Mouse (Mus musculus) small intestine, adult 2 months (tissue): ENCODE measurements around the gene Mkrn1.

Source experiments
- CTCF ChIP-seq: fragments of 200-500 bp; IDR thresholded peaks from 2 replicates; pipeline ENCODE4 v1.5.1; 2012; ENCODE audit warnings: low read depth, mild to moderate bottlenecking, control low read depth, inconsistent platforms, low read length, moderate library complexity, mixed read lengths; ENCODE audit not compliant: insufficient replicate concordance, insufficient read length; ENCODE audit errors: extremely low read depth
- POLR2A ChIP-seq: fragments of 200-500 bp; IDR thresholded peaks from 2 replicates; pipeline ENCODE4 v1.6.1; 2012; ENCODE audit warnings: low read depth, mild to moderate bottlenecking, control low read depth, inconsistent platforms, low read length, moderate library complexity

- no peak for TF ChIP-seq CTCF
- no peak for TF ChIP-seq POLR2A
These were observed 71.3 kb downstream of the Mkrn1 start for GRCm38 (mm10) chr6:39348946-39349345.
